Mouse (Mus musculus) cerebellum, postnatal 36 days (tissue): ENCODE measurements around the gene Hdgfl2.

Experiments used
- DNase-seq, 2 experiments: peaks; one replicate each; pipeline ENCODE4 v3.0.0; 2021 to 2022; ENCODE audit warnings: mixed read lengths in 2 of 2

Hdgfl2 gene

GRCm38 (mm10) chr17:56133457-56134363 is 54.3 kb downstream of the Hdgfl2 start:
- DNase-seq: no peak

GRCm38 (mm10) chr17:56134463-56134971 is 55.1 kb downstream of the Hdgfl2 start:
- peak; percentile 56 to 66 for DNase-seq

GRCm38 (mm10) chr17:56136558-56136957 is 57.1 kb downstream of the Hdgfl2 start:
- DNase-seq: no peak

- no peak for DNase-seq
These were observed 58.6 kb downstream of the Hdgfl2 start for GRCm38 (mm10) chr17:56137839-56138613.

GRCm38 (mm10) chr17:56139355-56139754 is 59.9 kb downstream of the Hdgfl2 start:
- peak in 1 of 2 experiments; percentile 51 for DNase-seq

GRCm38 (mm10) chr17:56139858-56140595 is 60.6 kb downstream of the Hdgfl2 start, which contains the start of gene Sema6b:
Gene Sema6b (minus strand): TSS chr17:56140343.
- DNase-seq: peak; percentile 83 to 86

- DNase-seq: peak; percentile 78 to 80
These were observed 62.5 kb downstream of the Hdgfl2 start for GRCm38 (mm10) chr17:56141702-56142605.

GRCm38 (mm10) chr17:56144546-56144945 is 65.1 kb downstream of the Hdgfl2 start:
- no peak for DNase-seq

- DNase-seq: no peak
These were observed 66.7 kb downstream of the Hdgfl2 start for GRCm38 (mm10) chr17:56146131-56146530.

- DNase-seq: no peak
These were observed 68.0 kb downstream of the Hdgfl2 start for GRCm38 (mm10) chr17:56147420-56147819.

- DNase-seq: no peak
These were observed 68.8 kb downstream of the Hdgfl2 start for GRCm38 (mm10) chr17:56148280-56148679.

- DNase-seq: no peak
These were observed 69.6 kb downstream of the Hdgfl2 start for GRCm38 (mm10) chr17:56148790-56149618.

GRCm38 (mm10) chr17:56149897-56150296 is 70.5 kb downstream of the Hdgfl2 start:
- DNase-seq: no peak
